Mouse (Mus musculus): ENCODE results near the gene Cyp2a4.
"Not testable (repeated sequence)": the region's sequence is repeated elsewhere in the genome, so short reads cannot be mapped to it uniquely, and the experiment has no call there.

The Cyp2a4 gene
- long read RNA-seq, experiment 1 = 0 reads
- long read RNA-seq, experiment 2 = 0 reads

DNA sequence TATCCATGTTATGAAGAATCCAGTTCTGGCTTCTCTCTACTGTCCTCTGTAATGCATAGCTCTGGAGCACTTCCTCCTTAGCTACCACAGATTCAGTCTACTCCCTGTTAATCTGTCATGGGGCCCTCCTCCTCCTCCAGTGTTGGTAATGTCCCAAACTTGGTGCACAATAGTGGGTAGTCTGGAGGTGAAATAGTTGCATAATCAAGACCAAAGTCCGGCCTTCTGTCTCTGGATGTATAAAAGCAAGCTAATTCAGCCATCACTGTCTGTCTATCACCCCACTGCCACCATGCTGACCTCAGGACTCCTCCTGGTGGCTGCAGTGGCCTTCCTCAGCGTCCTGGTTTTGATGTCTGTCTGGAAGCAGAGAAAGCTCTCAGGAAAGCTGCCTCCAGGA is at the start of gene Cyp2a4:
TSS of gene Cyp2a4 (plus strand) at position 244 of the 400 bp plus-strand sequence.
- intact Hi-C loops (cut with DNase I) = not testable (repeated sequence)

DNA sequence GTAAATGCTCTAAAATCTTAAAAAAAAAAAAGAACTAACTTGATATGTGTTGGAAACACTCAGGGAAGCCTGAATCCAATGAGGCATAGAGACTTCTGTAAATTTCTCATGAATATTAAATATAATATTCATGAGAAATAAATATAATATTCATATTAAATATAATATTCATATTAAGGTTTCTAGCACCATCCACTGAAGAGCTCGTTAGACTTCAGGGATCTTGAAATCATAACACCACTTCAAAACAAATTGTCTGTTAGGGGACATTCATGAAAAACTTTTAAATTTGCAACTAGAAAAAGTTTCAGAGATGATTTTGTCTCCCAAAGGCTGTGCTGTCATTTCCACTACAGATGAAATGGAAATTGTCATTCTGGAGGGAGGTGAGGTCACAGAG is 46.9 kb upstream of the Cyp2a4 start, which contains the start of gene Vmn1r184:
TSS of gene Vmn1r184 (plus strand) at position 301 of the 400 bp plus-strand sequence.
- intact Hi-C loops (cut with DNase I) = not testable (repeated sequence)

DNA sequence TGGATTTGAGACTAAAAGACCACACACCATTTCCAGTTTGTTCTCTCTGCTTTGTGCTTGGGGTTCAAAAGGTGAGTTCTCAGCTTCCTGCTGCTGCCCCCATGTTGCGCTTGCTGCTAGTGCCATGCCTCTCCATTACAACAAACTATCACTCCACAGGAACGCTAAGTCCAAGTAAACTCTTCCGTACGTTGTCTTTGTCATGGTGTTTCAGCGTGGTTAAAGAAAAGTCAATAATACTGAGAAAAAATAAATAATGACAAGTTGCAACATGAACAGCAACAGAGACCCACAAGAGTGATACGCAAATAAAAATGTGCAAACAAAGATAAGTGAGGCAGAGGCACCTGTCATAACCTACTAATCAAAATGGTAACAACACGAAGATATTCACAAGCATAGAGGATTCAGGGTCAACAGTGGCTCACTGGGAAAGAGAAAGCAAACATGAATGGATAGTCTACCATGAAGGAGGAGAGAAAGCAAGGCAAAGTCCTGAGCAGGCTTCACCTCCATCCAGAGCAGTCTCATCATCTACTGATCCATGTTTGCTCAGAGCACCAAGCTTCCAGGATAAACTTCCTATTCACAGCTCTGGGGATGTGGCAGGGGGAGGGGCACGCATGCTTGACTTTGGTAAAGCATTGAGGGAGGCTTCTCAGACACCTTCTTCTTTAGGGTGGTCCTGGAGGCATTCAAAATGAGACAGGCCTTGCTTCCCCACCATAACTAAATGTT is 3.4 kb upstream of the Cyp2a4 start:
- intact Hi-C loops (cut with DNase I) = not testable (repeated sequence)

DNA sequence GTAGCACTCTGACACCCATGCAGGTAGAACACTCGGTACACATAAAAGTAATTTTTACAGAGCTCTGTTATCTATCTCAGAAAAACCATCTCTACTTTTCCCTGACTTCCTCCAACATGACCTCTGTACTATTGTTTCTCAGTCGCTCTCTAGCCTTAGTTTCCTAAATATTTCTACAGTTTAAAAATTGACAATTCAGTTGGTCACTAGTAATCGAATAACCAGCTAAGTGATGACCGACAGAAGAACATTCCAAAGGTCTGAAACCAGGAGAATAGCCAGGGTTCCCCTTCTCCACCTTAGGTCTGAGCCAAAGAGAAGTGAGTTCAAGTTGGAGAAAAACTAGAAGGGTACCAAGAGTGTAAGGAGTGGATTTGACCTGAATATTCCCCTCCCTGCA is 4.8 kb downstream of the Cyp2a4 start:
- intact Hi-C loops (cut with DNase I) = not testable (repeated sequence)

DNA sequence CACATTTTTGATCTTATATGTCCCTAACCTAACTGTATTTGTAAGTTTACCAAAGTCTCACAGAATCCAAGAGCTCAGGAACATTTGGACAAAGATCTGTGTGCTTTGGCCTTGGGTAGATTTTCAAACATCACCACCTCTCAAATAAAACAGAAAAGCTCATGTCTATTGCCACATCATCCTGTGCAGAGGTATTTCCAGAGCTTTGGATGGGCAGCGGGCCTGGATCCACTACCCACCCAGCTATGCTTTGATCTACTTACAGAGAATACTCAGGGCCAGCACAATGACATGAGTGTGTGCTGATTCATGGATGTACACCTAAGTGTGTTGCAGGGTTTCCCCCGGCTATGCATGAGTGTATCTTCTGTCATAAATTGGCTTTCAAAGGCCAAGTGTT is 8.2 kb downstream of the Cyp2a4 start:
- intact Hi-C loops (cut with DNase I) = not testable (repeated sequence)

DNA sequence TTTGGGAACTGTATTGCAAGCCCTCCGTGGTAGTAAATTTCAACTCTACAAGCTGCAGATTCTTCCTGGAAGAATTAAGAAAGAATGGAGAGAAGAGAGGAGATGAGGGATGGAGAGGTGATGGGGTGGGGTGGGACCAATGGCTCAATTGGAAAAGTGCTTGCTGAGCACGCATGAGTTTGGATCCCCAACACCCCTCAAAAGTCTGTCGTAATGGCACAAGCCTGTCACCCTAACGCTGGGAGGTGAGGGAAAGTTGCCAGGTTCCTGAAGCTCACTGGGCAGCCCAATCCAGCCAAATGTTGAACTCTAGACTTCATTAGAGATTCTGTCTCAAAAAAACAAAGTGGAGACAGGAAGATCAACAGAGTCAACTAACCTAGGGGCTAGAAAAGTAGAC is 8.8 kb downstream of the Cyp2a4 start:
- intact Hi-C loops (cut with DNase I) = not testable (repeated sequence)

DNA sequence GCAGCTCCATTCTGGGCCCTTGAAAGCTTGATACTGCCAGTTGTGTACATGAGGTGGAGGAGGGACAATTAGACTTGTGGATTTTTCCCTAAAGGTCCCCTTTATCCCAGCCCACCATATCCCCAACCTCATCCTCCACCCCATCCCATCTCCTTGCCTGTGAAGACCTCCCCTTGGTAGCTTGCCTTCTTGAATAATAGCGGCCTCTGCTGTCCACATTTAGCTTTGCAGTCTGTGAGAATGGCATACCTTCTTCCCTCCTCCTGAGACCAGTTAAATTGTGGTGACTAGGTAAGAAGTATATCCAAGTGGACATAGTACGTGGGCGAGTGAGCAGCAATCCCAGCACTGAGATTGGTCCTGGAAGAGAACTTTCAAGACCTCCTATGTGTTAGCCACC is 13.4 kb downstream of the Cyp2a4 start:
- intact Hi-C loops (cut with DNase I) = not testable (repeated sequence)

DNA sequence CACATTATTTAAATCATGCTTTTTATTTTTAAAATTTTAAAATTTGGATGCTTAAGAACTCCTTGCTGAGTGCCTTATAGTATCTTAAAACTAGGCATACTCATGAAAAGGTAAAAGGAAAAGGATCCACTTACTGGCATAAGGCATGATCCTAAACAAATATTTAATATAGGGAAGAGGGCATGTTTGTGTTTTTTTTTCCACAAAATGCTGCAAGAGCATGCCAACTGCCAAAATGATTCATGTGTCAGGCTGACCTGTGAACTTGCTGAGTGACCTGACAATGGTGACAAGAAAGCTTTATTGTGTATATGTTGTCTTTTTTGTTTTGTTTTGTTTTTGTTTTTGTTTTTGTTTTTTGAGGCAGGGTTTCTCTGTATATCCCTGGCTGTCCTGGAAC is 43.2 kb downstream of the Cyp2a4 start:
- intact Hi-C loops (cut with DNase I) = not testable (repeated sequence)

DNA sequence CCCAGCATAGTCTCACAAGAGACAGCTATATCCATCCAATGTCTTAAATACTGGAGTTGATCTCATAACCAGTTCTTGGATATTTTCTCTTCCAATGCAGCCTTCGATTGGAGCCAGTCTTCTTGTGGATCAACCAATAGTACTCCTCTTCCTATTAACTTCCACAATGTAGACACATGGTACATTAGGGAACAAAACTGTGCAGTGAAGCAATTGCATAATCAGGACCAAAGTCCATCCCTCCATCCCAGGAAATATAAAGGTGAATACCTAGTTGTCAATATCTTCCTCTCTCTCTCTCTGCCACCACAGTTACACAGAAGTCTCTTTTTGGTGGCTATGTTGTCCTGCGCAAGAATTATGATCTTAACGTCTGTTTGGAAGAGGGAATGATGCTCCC is 45.3 kb downstream of the Cyp2a4 start:
- intact Hi-C loops (cut with DNase I) = not testable (repeated sequence)

DNA sequence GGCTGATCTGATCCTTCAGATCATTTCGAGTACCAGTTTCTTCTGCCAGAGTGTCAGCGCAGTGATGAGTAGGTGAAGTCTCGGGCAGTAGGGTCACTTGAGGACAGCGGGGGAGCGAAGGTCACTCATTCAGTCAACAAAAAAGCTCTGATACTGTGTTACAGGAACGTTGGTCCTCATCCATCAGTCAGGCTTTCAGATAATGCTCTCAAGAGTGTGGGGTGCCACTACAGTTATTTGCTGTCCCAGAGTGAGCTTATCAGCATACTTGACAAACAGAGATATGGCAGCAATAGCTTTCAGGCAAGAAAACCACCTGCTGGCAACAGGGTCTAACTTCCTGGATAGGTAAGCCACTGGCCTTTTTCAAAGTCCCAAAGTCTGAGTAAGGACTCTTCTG is 49.8 kb downstream of the Cyp2a4 start:
- intact Hi-C loops (cut with DNase I) = not testable (repeated sequence)
